Mouse (Mus musculus) embryonic fibroblast, embryonic 13.5 days (primary cell): ENCODE data around the gene Sdsl. TPM values are rescaled to one million over a fixed set of nuclear protein-coding genes. Genes with fewer than 3 reads are reported as not detected.

ENCODE experiments used
- H3K27ac ChIP-seq: 2 replicates; pipeline ENCODE4 v1.5.1; 2012; ENCODE audit warnings: low read length, control low read depth, inconsistent platforms; ENCODE audit not compliant: insufficient read depth
- H3K4me1 ChIP-seq: 2 replicates; pipeline ENCODE4 v1.6.1; 2011; ENCODE audit warnings: low read length; ENCODE audit not compliant: control insufficient read depth, insufficient read depth
- H3K4me3 ChIP-seq: 2 replicates; pipeline ENCODE4 v1.5.1; 2011; ENCODE audit warnings: mild to moderate bottlenecking, control low read depth, low read length; ENCODE audit not compliant: insufficient read depth
- CTCF ChIP-seq: IDR thresholded peaks from 2 replicates; pipeline ENCODE4 v1.5.1; 2011; ENCODE audit warnings: mild to moderate bottlenecking, control low read depth, low read length, moderate library complexity, borderline replicate concordance; ENCODE audit not compliant: insufficient read depth
- POLR2A ChIP-seq: IDR thresholded peaks from 2 replicates; pipeline ENCODE4 v1.6.1; 2011; ENCODE audit warnings: low read depth, mild to moderate bottlenecking, control low read depth, low read length, moderate library complexity
- polyA plus RNA-seq: library from polyadenylated mRNA; stranded (reverse); fragments of >200 nt; gene quantifications from 2 replicates; pipeline ENCODE4 v1.2.4, GENCODE M21; 2011; ENCODE audit warnings: low read depth; ENCODE audit not compliant: missing spikeins, insufficient read length

Sdsl gene
- polyA plus RNA-seq, 1 experiment = 1.8 TPM

DNA sequence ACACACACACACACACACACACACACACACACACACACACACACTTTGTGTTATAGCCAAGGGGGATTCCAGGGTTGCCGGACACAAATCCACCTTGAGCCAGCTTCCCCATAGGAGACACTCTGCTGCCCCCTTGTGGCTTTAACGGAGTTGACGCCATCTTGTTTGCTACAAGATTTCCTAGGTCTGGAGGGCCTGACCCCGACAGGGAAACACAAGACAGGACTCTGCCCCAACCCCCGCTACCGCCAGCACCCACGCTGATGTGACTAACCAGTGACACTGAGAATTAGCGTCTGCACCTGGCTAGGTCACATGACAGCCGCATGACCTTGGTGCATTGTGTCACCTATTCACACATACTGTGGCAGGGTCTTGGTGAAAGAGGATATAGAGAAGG lies 15.0 kb downstream of the Sdsl start:
- Histone ChIP-seq H3K4me1 (no peaks in the 10 kb centered on the region), H3K27ac (no peak overlapping the region), H3K4me3 (no peak overlapping the region)
- TF ChIP-seq CTCF (no peak; the same call in 1 of the 2 replicates), POLR2A (no peak)

DNA sequence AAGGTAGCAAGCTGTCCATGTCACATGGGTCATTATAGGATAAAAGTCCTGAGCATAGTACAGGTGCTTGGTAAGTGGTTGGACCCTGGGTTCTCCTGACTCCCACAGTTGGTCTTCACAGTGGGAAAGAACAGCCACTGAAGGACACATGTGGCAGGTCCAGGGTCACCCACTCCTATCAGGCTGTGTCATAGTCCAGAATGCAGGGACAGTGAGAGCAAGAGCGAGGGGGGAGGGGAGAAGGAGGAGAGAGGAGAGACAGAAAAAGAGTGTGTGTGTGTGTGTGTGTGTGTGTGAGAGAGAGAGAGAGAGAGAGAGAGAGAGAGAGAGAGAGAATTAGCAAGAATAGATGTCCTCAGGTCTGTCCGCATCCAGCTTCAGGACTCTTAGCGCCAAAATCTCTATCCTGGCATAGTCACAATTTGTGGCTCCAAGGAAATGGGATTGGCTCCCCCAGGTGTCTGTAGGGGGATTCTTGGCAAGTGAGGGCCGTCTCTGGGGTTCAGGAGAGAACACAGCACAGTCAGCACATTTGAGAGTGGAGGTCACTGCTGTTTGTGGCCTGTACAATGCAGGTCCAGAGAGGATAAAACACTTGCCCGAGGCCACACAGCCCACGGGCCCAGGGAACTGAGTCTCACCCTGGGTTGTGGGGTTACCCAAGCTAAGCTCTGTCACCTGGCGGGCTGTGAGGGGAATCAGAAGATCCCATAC lies 15.6 kb downstream of the Sdsl start:
- Histone ChIP-seq H3K27ac (no peak overlapping the region), H3K4me1 (no peaks in the 10 kb centered on the region), H3K4me3 (no peak overlapping the region)
- TF ChIP-seq POLR2A (no peak), CTCF (no peak)

GRCm38 (mm10) chr5:120456253-120456652 lies 16.4 kb downstream of the Sdsl start:
- TF ChIP-seq POLR2A (no peak), CTCF (no peak)
- Histone ChIP-seq H3K4me1 (no peaks in the 10 kb centered on the region), H3K27ac (no peak overlapping the region), H3K4me3 (no peak overlapping the region)

DNA sequence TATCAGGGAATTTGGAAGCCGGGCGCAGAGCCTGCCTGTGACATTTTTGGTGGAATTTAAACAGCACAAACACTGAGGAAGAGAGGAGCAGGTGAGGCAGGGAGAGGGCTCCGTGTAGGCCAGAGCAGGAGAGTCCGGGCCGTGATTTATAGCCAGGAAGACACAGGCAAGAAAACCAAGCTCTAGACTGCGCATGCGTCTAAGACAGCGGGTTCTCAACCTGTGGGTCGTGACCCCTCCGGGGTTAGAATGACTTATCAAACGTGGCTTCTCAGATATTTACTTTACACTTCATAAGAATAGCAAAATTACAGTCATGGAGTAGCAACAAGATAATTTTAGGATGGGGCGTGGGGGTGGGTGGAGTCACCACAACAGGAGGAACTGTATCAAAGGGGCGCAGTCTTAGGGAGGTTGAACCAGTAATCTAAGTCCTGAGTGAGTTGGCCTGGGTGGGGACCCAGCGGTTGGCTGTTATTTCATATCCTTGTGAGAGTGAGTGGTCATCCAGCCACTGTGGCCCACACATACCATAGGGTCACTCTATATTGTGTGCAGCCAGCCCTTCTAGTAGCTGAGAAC lies 17.8 kb downstream of the Sdsl start:
- H3K4me3 ChIP-seq = no peak overlapping the region
- no peaks in the 10 kb centered on the region for H3K4me1 ChIP-seq
- TF ChIP-seq CTCF (no peak), POLR2A (no peak)
- H3K27ac ChIP-seq = no peak overlapping the region

GRCm38 (mm10) chr5:120447305-120447704 lies 25.3 kb downstream of the Sdsl start:
- Histone ChIP-seq H3K4me1 (no peaks in the 10 kb centered on the region), H3K4me3 (no peak overlapping the region), H3K27ac (no peak overlapping the region)
- no peak for TF ChIP-seq CTCF

GRCm38 (mm10) chr5:120440733-120441132 lies 31.9 kb downstream of the Sdsl start:
- Histone ChIP-seq H3K4me3 (peak overlapping the region; percentile 31), H3K27ac (no peak overlapping the region), H3K4me1 (no peaks in the 10 kb centered on the region)
- no peak for TF ChIP-seq POLR2A
- peak; percentile 87 for TF ChIP-seq CTCF

GRCm38 (mm10) chr5:120439887-120440670 lies 32.5 kb downstream of the Sdsl start:
- Histone ChIP-seq H3K4me3 (peak overlapping the region; percentile 31), H3K4me1 (no peaks in the 10 kb centered on the region), H3K27ac (no peak overlapping the region)
- no peak for TF ChIP-seq CTCF

GRCm38 (mm10) chr5:120438991-120439710 lies 33.5 kb downstream of the Sdsl start:
- TF ChIP-seq POLR2A (no peak), CTCF (no peak)
- Histone ChIP-seq H3K27ac (no peak overlapping the region), H3K4me3 (no peak overlapping the region), H3K4me1 (no peaks in the 10 kb centered on the region)

DNA sequence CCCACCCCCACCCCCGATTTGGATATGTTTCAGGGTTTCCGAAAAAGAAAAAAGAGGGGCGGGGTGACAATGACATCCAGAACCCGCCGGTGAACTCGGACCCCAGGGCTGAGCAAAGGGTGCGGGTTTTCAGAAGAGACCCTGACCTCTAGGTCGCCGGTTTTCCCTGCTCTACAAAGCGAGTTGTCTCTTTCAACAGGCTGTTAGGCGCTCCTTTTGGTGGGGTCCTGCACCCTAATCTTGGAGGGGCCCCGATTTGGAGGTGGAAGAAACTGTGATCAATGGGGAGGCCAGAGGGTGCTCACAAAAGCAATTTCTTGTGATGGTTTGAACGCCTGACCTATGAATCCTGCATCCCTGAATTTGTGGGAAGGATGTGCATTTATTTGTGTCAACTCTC lies 34.1 kb downstream of the Sdsl start:
- H3K4me1 ChIP-seq = no peaks in the 10 kb centered on the region
- no peak overlapping the region for H3K4me3 ChIP-seq
- no peak overlapping the region for H3K27ac ChIP-seq
- no peak for TF ChIP-seq CTCF
- no peak for TF ChIP-seq POLR2A
